Mouse (Mus musculus) kidney, embryonic 15.5 days (tissue): ENCODE results near the gene Slc36a4. TPM values are rescaled to one million over a fixed set of nuclear protein-coding genes. Genes with fewer than 3 reads are reported as not detected.

Source experiments
- ATAC-seq: fragments of 200-750 bp; cut with Nextera tagmentation; replicated peaks from 2 replicates; pipeline ENCODE4 v1.8.0; 2017; ENCODE audit warnings: moderate TSS enrichment; ENCODE audit not compliant: low FRiP score
- H3K27ac ChIP-seq: fragments of 300-500 bp; sonication (generic); 2 replicates; pipeline ENCODE4 v1.5.1; 2015; ENCODE audit warnings: mild to moderate bottlenecking, inconsistent platforms
- H3K27me3 ChIP-seq: fragments of 300-500 bp; sonication (generic); 2 replicates; pipeline ENCODE4 v1.6.1; 2015; ENCODE audit warnings: inconsistent platforms
- H3K36me3 ChIP-seq: fragments of 300-500 bp; sonication (generic); 2 replicates; pipeline ENCODE4 v1.6.1; 2015; ENCODE audit warnings: inconsistent platforms
- H3K4me1 ChIP-seq: fragments of 300-500 bp; sonication (generic); 2 replicates; pipeline ENCODE4 v1.6.1; 2015; ENCODE audit warnings: inconsistent platforms
- H3K4me2 ChIP-seq: fragments of 300-500 bp; sonication (generic); 2 replicates; pipeline ENCODE4 v1.6.1; 2015; ENCODE audit warnings: moderate library complexity, mild to moderate bottlenecking, inconsistent platforms
- H3K4me3 ChIP-seq: fragments of 300-500 bp; sonication (generic); replicated peaks from 2 replicates; pipeline ENCODE4 v1.5.1; 2015; ENCODE audit warnings: mild to moderate bottlenecking, inconsistent platforms
- H3K9ac ChIP-seq: fragments of 300-500 bp; sonication (generic); 2 replicates; pipeline ENCODE4 v1.6.1; 2015; ENCODE audit warnings: mild to moderate bottlenecking, inconsistent platforms
- H3K9me3 ChIP-seq: fragments of 300-500 bp; sonication (generic); replicated peaks from 2 replicates; pipeline ENCODE4 v1.6.1; 2016; ENCODE audit warnings: inconsistent platforms
- WGBS: fragments of 180-500 bp; shearing (Covaris S2); methylation state at CpG from one replicate; pipeline ENCODE4 v1.1.7; 2015; ENCODE audit warnings: mixed read lengths; 5-methylcytosine and 5-hydroxymethylcytosine counted together
- polyA plus RNA-seq: library from polyadenylated mRNA; unstranded; fragments of >200 nt; fragmentation: Nextera tagmentation; extraction: Ambion mirVana; gene quantifications from 2 replicates; pipeline ENCODE4 v1.2.1, GENCODE M21; 2015

The Slc36a4 gene
- polyA plus RNA-seq, 1 experiment from 2014 or later: 15.2 TPM

GRCm38 (mm10) chr9:15708979-15709598 lies 449 bp upstream of the Slc36a4 start:
- Histone ChIP-seq H3K27ac (peak overlapping the region; percentile 82), H3K9ac (peak overlapping the region; percentile 76)
- 20% methylated on average over 14 of the region's 14 CpGs for whole genome bisulfite sequencing

GRCm38 (mm10) chr9:15710821-15711565 lies 1.5 kb downstream of the Slc36a4 start:
- no peak for ATAC-seq
- Histone ChIP-seq H3K27ac (no peak overlapping the region), H3K9ac (no peak overlapping the region), H3K9me3 (no peaks in the 10 kb centered on the region), H3K36me3 (no peaks in the 10 kb centered on the region), H3K4me1 (peaks cover 39% of the 10 kb centered on the region), H3K27me3 (no peaks in the 10 kb centered on the region), H3K4me2 (peak overlapping the region; percentile 82), H3K4me3 (peak overlapping the region; percentile 74; the same call in 1 of the 2 replicates)
- 83% methylated on average over 13 of the region's 13 CpGs for WGBS

More at GRCm38 (mm10) chr9:15708979-15709598, 449 bp upstream of the Slc36a4 start:
- Histone ChIP-seq H3K4me3 (peak overlapping the region; percentile 74), H3K9me3 (no peaks in the 10 kb centered on the region), H3K36me3 (no peaks in the 10 kb centered on the region), H3K4me2 (peak overlapping the region; percentile 82), H3K4me1 (peaks cover 26% of the 10 kb centered on the region), H3K27me3 (no peaks in the 10 kb centered on the region)
- ATAC-seq: peak; percentile 47

GRCm38 (mm10) chr9:15711676-15712075 lies 2.1 kb downstream of the Slc36a4 start:
- ATAC-seq: no peak
- Histone ChIP-seq H3K4me1 (peaks cover 41% of the 10 kb centered on the region), H3K4me2 (no peak overlapping the region), H3K9me3 (no peaks in the 10 kb centered on the region), H3K4me3 (no peak overlapping the region), H3K36me3 (no peaks in the 10 kb centered on the region), H3K27ac (no peak overlapping the region), H3K27me3 (no peaks in the 10 kb centered on the region), H3K9ac (no peak overlapping the region)
- WGBS: 65% methylated on average over 7 of the region's 7 CpGs

- no peak overlapping the region for H3K4me3 ChIP-seq
- no peaks in the 10 kb centered on the region for H3K9me3 ChIP-seq
- no peak overlapping the region for H3K9ac ChIP-seq
- peak overlapping the region; percentile 68 for H3K27ac ChIP-seq
- no peaks in the 10 kb centered on the region for H3K27me3 ChIP-seq
- H3K4me1 ChIP-seq: peaks cover 49% of the 10 kb centered on the region
- 68% methylated on average over 4 of the region's 4 CpGs for WGBS
- ATAC-seq: no peak
- no peaks in the 10 kb centered on the region for H3K36me3 ChIP-seq
- H3K4me2 ChIP-seq: no peak overlapping the region
Observed at GRCm38 (mm10) chr9:15714792-15715191, 5.3 kb downstream of the Slc36a4 start.

- ATAC-seq: peak; percentile 79
- no peaks in the 10 kb centered on the region for H3K9me3 ChIP-seq
- H3K27me3 ChIP-seq: no peaks in the 10 kb centered on the region
- WGBS: 54% methylated on average over 11 of the region's 11 CpGs
- no peak overlapping the region for H3K9ac ChIP-seq
- H3K27ac ChIP-seq: peak overlapping the region; percentile 68
- no peaks in the 10 kb centered on the region for H3K36me3 ChIP-seq
- no peak overlapping the region for H3K4me2 ChIP-seq
- peaks cover 49% of the 10 kb centered on the region for H3K4me1 ChIP-seq
- no peak overlapping the region for H3K4me3 ChIP-seq
Observed at GRCm38 (mm10) chr9:15715193-15715989, 5.9 kb downstream of the Slc36a4 start.

- no peak overlapping the region for H3K27ac ChIP-seq
- no peak for ATAC-seq
- H3K4me1 ChIP-seq: peaks cover 31% of the 10 kb centered on the region
- H3K9ac ChIP-seq: no peak overlapping the region
- 90% methylated on average over 4 of the region's 4 CpGs for WGBS
- H3K4me2 ChIP-seq: no peak overlapping the region
- no peaks in the 10 kb centered on the region for H3K27me3 ChIP-seq
- peaks cover 7% of the 10 kb centered on the region; the same call in 1 of the 2 replicates for H3K36me3 ChIP-seq
- no peak overlapping the region for H3K4me3 ChIP-seq
- no peaks in the 10 kb centered on the region for H3K9me3 ChIP-seq
Observed at GRCm38 (mm10) chr9:15717363-15717762, 7.8 kb downstream of the Slc36a4 start.

- H3K4me3 ChIP-seq: no peak overlapping the region
- no peak overlapping the region for H3K9ac ChIP-seq
- H3K27ac ChIP-seq: no peak overlapping the region
- peaks cover 30% of the 10 kb centered on the region for H3K4me1 ChIP-seq
- no peak overlapping the region for H3K4me2 ChIP-seq
- WGBS: 76% methylated on average over 6 of the region's 6 CpGs
- peaks cover 16% of the 10 kb centered on the region for H3K36me3 ChIP-seq
- no peaks in the 10 kb centered on the region for H3K9me3 ChIP-seq
- no peaks in the 10 kb centered on the region for H3K27me3 ChIP-seq
- no peak for ATAC-seq
Observed at GRCm38 (mm10) chr9:15718295-15718694, 8.8 kb downstream of the Slc36a4 start.

DNA sequence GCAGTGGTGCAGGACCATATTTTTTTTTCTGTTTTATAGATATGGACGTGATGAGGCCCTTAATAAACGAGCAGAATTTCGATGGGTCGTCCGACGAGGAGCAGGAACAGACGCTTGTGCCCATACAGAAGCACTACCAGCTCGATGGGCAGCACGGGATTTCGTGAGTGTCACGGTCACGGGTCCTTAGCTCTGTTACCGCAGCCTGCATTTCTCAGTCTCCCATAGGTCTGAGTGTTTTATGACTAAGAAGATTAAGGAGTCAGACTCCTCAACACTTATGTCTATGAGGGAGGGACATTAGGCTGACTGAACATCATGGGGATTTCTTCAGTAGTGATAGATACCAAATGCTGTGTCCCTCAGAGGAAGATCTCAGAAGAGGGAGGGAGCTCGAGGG lies 10.1 kb downstream of the Slc36a4 start:
- Histone ChIP-seq H3K27me3 (no peaks in the 10 kb centered on the region), H3K4me2 (no peak overlapping the region), H3K4me3 (no peak overlapping the region), H3K27ac (no peak overlapping the region), H3K9ac (no peak overlapping the region), H3K9me3 (no peaks in the 10 kb centered on the region), H3K36me3 (peaks cover 29% of the 10 kb centered on the region), H3K4me1 (peaks cover 23% of the 10 kb centered on the region)
- peak; percentile 44 for ATAC-seq
- 51% methylated on average over 14 of the region's 14 CpGs for WGBS

DNA sequence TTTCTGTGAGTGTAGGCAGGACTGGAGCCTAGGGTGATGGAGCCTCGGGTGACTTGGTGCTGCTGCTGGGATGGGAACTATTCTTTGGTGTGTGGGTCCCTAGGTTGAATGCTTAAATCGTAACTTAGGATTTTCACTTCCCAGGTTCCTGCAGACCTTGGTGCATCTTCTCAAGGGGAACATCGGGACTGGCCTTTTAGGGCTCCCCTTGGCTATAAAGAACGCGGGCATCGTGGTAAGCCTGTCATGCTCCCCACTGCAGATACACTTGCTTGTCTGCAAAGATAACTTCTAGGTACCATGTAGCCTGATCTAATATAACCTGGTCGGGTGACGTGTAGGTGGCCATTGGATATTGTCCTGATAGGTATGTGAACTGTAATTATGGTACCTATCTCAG lies 11.0 kb downstream of the Slc36a4 start:
- no peaks in the 10 kb centered on the region for H3K27me3 ChIP-seq
- H3K9ac ChIP-seq: no peak overlapping the region
- H3K4me2 ChIP-seq: no peak overlapping the region
- no peaks in the 10 kb centered on the region for H3K9me3 ChIP-seq
- 90% methylated on average over 8 of the region's 8 CpGs for WGBS
- no peak for ATAC-seq
- H3K27ac ChIP-seq: no peak overlapping the region
- peaks cover 19% of the 10 kb centered on the region; the same call in 1 of the 2 replicates for H3K4me1 ChIP-seq
- peaks cover 36% of the 10 kb centered on the region for H3K36me3 ChIP-seq
- no peak overlapping the region for H3K4me3 ChIP-seq

DNA sequence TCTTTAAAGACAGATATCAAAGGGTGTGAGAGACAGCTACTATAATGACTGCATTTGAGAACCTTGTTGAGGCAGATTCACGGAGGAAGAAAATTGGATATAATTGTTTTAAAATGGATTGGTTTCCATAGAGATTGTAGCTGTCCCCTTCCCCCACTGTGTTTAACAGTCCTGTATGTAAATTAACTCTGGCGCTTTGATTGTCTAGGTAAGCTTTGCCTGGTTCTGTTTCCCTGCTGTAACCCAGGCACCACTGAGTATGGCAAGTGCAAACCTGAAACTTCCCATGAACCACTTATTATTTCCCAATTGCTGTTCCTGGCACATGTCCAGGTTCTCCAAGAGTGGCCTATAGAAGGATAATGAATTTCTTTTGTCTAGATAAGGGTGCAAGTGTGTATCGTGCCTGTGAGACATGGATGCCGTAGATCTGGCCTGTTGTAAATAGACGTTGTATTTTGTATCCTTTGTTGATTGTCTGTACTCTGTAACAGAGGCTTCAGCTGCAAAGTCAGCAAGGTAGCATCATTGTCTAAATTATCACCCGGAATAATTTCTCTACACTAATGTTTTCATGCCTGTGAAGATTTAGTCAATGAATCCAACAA lies 11.8 kb downstream of the Slc36a4 start:
- ATAC-seq: no peak
- Histone ChIP-seq H3K27ac (no peak overlapping the region), H3K9ac (no peak overlapping the region), H3K36me3 (peaks cover 43% of the 10 kb centered on the region), H3K4me2 (no peak overlapping the region), H3K27me3 (no peaks in the 10 kb centered on the region), H3K4me1 (0 out of 2 replicates have a peak, but pooled peaks cover 12% of the 10 kb centered on the region), H3K9me3 (no peaks in the 10 kb centered on the region), H3K4me3 (no peak overlapping the region)
- WGBS: 72% methylated on average over 6 of the region's 6 CpGs

DNA sequence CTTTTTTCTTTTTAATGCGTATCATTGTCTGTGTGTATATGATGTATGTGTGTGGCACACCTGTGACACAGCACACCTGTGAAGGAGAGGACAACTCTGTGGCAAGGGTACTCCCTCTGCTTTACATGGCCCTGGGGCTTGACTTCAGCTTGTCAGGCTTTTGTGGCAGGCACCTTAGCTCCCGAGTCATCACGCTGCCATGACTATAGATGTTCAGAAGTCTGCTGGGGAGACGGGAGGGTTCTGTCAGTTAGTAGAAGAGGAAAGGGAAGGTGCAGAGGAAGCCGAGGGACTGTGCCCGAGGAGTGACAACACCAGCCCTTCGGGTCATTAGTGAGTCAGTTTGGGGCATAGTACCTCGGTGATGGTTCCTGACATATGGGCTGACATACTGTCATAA lies 13.0 kb downstream of the Slc36a4 start:
- H3K4me3 ChIP-seq: no peak overlapping the region
- WGBS: 83% methylated on average over 8 of the region's 8 CpGs
- H3K27me3 ChIP-seq: no peaks in the 10 kb centered on the region
- H3K27ac ChIP-seq: no peak overlapping the region
- no peak for ATAC-seq
- H3K9ac ChIP-seq: no peak overlapping the region
- no peak overlapping the region for H3K4me2 ChIP-seq
- 0 out of 2 replicates have a peak, but pooled peaks cover 7% of the 10 kb centered on the region for H3K4me1 ChIP-seq
- H3K36me3 ChIP-seq: peaks cover 53% of the 10 kb centered on the region
- no peaks in the 10 kb centered on the region for H3K9me3 ChIP-seq
